Mouse (Mus musculus): ENCODE measurements around the gene Dmrtc2. TPM values are rescaled to one million over a fixed set of nuclear protein-coding genes. Genes with fewer than 3 reads are reported as not detected.

Dmrtc2 gene
- polyA plus RNA-seq, 1 experiment: not detected

DNA sequence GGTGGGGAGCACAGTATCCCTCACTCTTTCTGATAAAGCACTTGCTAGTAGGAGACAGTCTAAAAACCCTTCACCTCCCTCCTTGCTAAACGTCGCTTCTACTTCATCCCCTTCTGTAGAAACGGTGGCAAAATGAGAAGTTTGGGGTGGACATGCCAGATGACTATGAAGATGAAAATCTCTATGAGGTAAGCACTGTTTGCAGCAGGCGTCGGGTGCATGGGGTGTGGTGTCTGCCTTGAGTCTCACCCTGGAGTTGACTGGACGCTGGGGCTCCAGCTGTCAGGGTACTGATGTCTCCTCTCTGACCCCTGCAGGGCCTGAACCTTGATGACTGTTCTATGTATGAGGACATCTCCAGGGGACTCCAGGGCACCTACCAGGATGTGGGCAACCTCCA lies 31.3 kb downstream of the Dmrtc2 start:
- H3K4me3 ChIP-seq (replicated peaks): no peak overlapping the region
- H3K9me3 ChIP-seq: no peaks in the 10 kb centered on the region
- H3K27me3 ChIP-seq (replicated peaks): no peaks in the 10 kb centered on the region
- H3K36me3 ChIP-seq (replicated peaks; ENCODE audit: low read length): peaks cover 7% of the 10 kb centered on the region
- peaks cover 44% of the 10 kb centered on the region for H3K4me1 ChIP-seq
- TF ChIP-seq FLI1 (IDR thresholded peaks at IDR 0.05; ENCODE audit: low read length) (no peak), GATA1 (IDR thresholded peaks at IDR 0.05; ENCODE audit: borderline replicate concordance, low read length) (no peak)

GRCm38 (mm10) chr7:24901842-24902241 lies 32.0 kb downstream of the Dmrtc2 start:
- H3K4me1 ChIP-seq: peaks cover 52% of the 10 kb centered on the region
- H3K9me3 ChIP-seq: no peaks in the 10 kb centered on the region
- peaks cover 15% of the 10 kb centered on the region for H3K36me3 ChIP-seq (replicated peaks; ENCODE audit: low read length)
- no peak overlapping the region for H3K4me3 ChIP-seq (replicated peaks)
- H3K27me3 ChIP-seq (replicated peaks): no peaks in the 10 kb centered on the region
- no peak for TF ChIP-seq GATA1 (IDR thresholded peaks at IDR 0.05; ENCODE audit: borderline replicate concordance, low read length)
- TF ChIP-seq FLI1 (IDR thresholded peaks at IDR 0.05; ENCODE audit: low read length): no peak

GRCm38 (mm10) chr7:24902264-24902629 lies 32.4 kb downstream of the Dmrtc2 start:
- Histone ChIP-seq H3K9me3 (no peaks in the 10 kb centered on the region), H3K4me1 (peaks cover 53% of the 10 kb centered on the region), H3K4me3 (replicated peaks) (peak overlapping the region; percentile 98), H3K36me3 (replicated peaks; ENCODE audit: low read length) (peaks cover 19% of the 10 kb centered on the region), H3K27me3 (replicated peaks) (no peaks in the 10 kb centered on the region)
- no peak for TF ChIP-seq FLI1 (IDR thresholded peaks at IDR 0.05; ENCODE audit: low read length)
- no peak for TF ChIP-seq GATA1 (IDR thresholded peaks at IDR 0.05; ENCODE audit: borderline replicate concordance, low read length)

DNA sequence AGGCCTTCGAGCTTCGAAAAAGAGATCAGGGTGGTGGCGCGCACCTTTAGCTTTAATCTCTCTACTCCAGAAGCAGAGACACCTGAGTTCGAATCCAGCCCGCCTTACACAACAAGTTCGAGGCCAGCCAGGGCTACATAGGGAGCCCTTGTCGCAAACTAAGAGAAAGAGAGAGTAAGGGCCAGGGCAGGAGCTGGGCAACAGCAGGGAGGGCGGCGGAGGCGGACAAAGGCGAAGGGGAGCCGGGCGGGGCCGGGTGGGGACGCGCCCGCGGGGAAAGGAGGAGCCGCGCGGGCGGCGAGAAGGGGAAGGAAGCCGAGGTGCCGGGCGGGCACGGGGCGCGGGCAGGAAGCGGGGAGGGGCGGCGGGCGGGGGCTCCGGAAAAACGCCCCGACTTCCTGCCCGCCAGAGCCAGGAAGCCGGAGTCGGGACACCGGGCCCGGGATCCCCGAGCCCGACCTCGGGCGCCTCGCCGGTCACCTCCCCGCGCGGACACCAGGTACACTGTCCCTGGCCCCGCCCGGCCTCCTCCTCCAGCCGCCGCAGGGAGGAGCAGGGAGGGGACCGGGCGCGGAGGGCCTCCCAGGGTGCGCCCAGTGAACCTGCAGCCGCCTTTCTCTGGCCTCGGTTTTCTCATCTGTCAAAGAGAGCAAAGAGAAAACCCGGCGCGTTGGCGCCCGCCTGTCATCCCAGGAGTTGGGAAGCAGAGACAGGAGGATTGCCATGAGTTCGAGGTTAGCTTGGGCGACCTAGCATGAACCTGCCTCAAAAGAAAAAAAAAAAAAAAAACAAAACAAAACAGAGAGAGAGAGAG lies 33.0 kb downstream of the Dmrtc2 start, which contains the start of gene Arhgef1:
Gene Arhgef1 (plus strand): TSS at position 283 of the 814 bp plus-strand sequence.
- H3K4me3 ChIP-seq (replicated peaks): peak within 1 kb of the TSS; percentile 98
- TF ChIP-seq GATA1 (IDR thresholded peaks at IDR 0.05; ENCODE audit: borderline replicate concordance, low read length): no peak
- H3K9me3 ChIP-seq: no peaks in the 10 kb centered on the region
- H3K4me1 ChIP-seq: peaks cover 53% of the 10 kb centered on the region
- H3K27me3 ChIP-seq (replicated peaks): no peaks in the 10 kb centered on the region
- peaks cover 25% of the 10 kb centered on the region for H3K36me3 ChIP-seq (replicated peaks; ENCODE audit: low read length)

GRCm38 (mm10) chr7:24903444-24903825 lies 33.6 kb downstream of the Dmrtc2 start:
- TF ChIP-seq GATA1 (IDR thresholded peaks at IDR 0.05; ENCODE audit: borderline replicate concordance, low read length): no peak
- TF ChIP-seq FLI1 (IDR thresholded peaks at IDR 0.05; ENCODE audit: low read length): no peak
- no peaks in the 10 kb centered on the region for H3K9me3 ChIP-seq
- no peaks in the 10 kb centered on the region for H3K27me3 ChIP-seq (replicated peaks)
- peaks cover 57% of the 10 kb centered on the region for H3K4me1 ChIP-seq
- peaks cover 31% of the 10 kb centered on the region for H3K36me3 ChIP-seq (replicated peaks; ENCODE audit: low read length)
- H3K4me3 ChIP-seq (replicated peaks): peak overlapping the region; percentile 98

- H3K4me1 ChIP-seq: peaks cover 58% of the 10 kb centered on the region
- H3K4me3 ChIP-seq (replicated peaks): peak overlapping the region; percentile 98
- TF ChIP-seq FLI1 (IDR thresholded peaks at IDR 0.05; ENCODE audit: low read length) (no peak), GATA1 (IDR thresholded peaks at IDR 0.05; ENCODE audit: borderline replicate concordance, low read length) (no peak)
- H3K9me3 ChIP-seq: no peaks in the 10 kb centered on the region
- H3K36me3 ChIP-seq (replicated peaks; ENCODE audit: low read length): peaks cover 37% of the 10 kb centered on the region
- H3K27me3 ChIP-seq (replicated peaks): no peaks in the 10 kb centered on the region
These were observed 34.2 kb downstream of the Dmrtc2 start for GRCm38 (mm10) chr7:24904070-24904483.

DNA sequence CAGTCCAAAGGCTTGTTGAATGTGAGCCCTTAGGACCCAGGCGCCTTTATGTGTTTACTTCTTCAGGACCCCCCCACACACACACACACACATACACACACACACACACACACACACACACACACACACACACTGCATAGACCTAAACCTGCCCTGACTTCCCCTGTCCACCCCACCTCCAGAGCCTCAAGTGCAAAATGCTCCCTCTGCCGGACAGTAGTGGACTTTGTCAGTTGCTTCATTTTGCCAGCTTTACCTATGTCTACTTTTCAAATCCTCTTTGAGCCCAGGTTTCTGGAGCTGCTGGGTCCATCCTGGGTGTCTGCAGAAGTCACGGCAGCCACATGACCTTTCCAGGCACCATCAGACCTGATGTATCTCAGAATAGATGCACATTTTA lies 35.1 kb downstream of the Dmrtc2 start:
- Histone ChIP-seq H3K27me3 (replicated peaks) (no peaks in the 10 kb centered on the region), H3K4me3 (replicated peaks) (peak overlapping the region; percentile 98), H3K4me1 (peaks cover 58% of the 10 kb centered on the region), H3K36me3 (replicated peaks; ENCODE audit: low read length) (peaks cover 46% of the 10 kb centered on the region), H3K9me3 (no peaks in the 10 kb centered on the region)
- TF ChIP-seq FLI1 (IDR thresholded peaks at IDR 0.05; ENCODE audit: low read length) (no peak), GATA1 (IDR thresholded peaks at IDR 0.05; ENCODE audit: borderline replicate concordance, low read length) (no peak)

GRCm38 (mm10) chr7:24906551-24906950 lies 36.7 kb downstream of the Dmrtc2 start:
- peaks cover 53% of the 10 kb centered on the region for H3K4me1 ChIP-seq
- H3K36me3 ChIP-seq (replicated peaks; ENCODE audit: low read length): peaks cover 60% of the 10 kb centered on the region
- no peaks in the 10 kb centered on the region for H3K27me3 ChIP-seq (replicated peaks)
- no peak for TF ChIP-seq GATA1 (IDR thresholded peaks at IDR 0.05; ENCODE audit: borderline replicate concordance, low read length)
- TF ChIP-seq FLI1 (IDR thresholded peaks at IDR 0.05; ENCODE audit: low read length): no peak
- no peaks in the 10 kb centered on the region for H3K9me3 ChIP-seq
- peak overlapping the region; percentile 29 for H3K4me3 ChIP-seq (replicated peaks)

DNA sequence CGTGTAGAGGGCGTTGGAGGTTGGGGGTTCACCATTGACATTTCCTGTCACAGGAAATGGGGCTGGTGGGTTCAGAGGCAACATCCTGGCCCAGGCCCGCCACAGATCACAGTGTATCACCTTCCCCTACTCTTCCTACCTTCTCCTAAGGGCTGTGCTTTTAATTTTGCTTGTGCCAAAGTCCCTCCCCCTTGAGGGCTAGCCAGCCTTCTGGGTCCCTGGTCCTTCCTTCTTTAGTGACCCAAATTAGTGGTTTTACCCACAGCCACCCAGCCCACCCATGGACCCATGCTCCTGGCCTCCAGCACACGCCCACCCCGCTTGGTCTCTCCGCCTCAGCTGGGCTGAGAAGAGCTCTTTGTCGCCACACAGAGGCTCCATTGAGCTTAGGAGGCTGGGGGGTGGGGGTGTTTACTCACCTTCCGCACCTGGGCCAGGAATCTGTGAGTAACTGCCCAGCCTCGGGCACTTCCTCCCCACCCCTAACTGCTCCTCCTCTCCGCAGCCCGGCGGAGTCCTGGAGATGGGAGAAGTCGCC lies 37.4 kb downstream of the Dmrtc2 start:
- peaks cover 68% of the 10 kb centered on the region for H3K36me3 ChIP-seq (replicated peaks; ENCODE audit: low read length)
- H3K9me3 ChIP-seq: no peaks in the 10 kb centered on the region
- H3K27me3 ChIP-seq (replicated peaks): no peaks in the 10 kb centered on the region
- peaks cover 54% of the 10 kb centered on the region for H3K4me1 ChIP-seq
- H3K4me3 ChIP-seq (replicated peaks): peak overlapping the region; percentile 18
- no peak for TF ChIP-seq FLI1 (IDR thresholded peaks at IDR 0.05; ENCODE audit: low read length)
- no peak for TF ChIP-seq GATA1 (IDR thresholded peaks at IDR 0.05; ENCODE audit: borderline replicate concordance, low read length)

DNA sequence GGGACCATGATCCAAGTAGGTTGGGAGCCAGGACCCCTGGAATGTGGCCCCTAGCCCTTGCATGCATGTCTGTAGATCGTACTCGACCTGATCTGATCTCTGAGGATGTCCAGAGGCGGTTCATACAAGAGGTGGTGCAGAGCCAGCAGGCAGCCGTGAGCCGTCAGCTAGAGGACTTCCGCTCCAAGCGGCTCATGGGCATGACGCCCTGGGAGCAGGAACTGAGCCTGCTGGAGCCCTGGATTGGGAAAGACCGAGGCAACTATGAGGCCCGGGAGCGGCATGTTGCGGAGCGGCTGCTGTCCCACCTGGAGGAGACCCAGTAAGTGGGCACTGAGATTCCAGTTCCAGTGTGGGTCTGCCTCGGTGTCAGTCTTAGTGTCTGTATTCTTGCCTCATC lies 42.6 kb downstream of the Dmrtc2 start:
- H3K4me3 ChIP-seq (replicated peaks): no peak overlapping the region
- no peaks in the 10 kb centered on the region for H3K27me3 ChIP-seq (replicated peaks)
- no peaks in the 10 kb centered on the region for H3K9me3 ChIP-seq
- peaks cover 75% of the 10 kb centered on the region for H3K36me3 ChIP-seq (replicated peaks; ENCODE audit: low read length)
- H3K4me1 ChIP-seq: peaks cover 30% of the 10 kb centered on the region
- no peak for TF ChIP-seq FLI1 (IDR thresholded peaks at IDR 0.05; ENCODE audit: low read length)
- TF ChIP-seq GATA1 (IDR thresholded peaks at IDR 0.05; ENCODE audit: borderline replicate concordance, low read length): no peak
